Mouse (Mus musculus) midbrain, embryonic 10.5 days (tissue): ENCODE measurements around the gene Tpm4. TPM values are rescaled to one million over a fixed set of nuclear protein-coding genes. Genes with fewer than 3 reads are reported as not detected.

Experiments
- DNase-seq: peaks from one replicate; pipeline ENCODE4 v3.0.0-alpha.2; 2017; ENCODE audit warnings: low spot score
- H3K27ac ChIP-seq: fragments of 300-500 bp; sonication (generic); replicated peaks from 2 replicates; pipeline ENCODE4 v1.5.1; 2016; ENCODE audit warnings: mild to moderate bottlenecking
- H3K27me3 ChIP-seq: fragments of 300-500 bp; sonication (generic); 2 replicates; pipeline ENCODE4 v1.6.1; 2016; ENCODE audit warnings: low read depth, mild to moderate bottlenecking; ENCODE audit not compliant: poor library complexity, severe bottlenecking
- H3K36me3 ChIP-seq: fragments of 300-500 bp; sonication (generic); 2 replicates; pipeline ENCODE4 v1.6.1; 2016; ENCODE audit warnings: mild to moderate bottlenecking, moderate library complexity
- H3K4me1 ChIP-seq: fragments of 300-500 bp; sonication (generic); 2 replicates; pipeline ENCODE4 v1.6.1; 2016
- H3K4me3 ChIP-seq: fragments of 300-500 bp; sonication (generic); 2 replicates; pipeline ENCODE4 v1.5.1; 2016; ENCODE audit warnings: mild to moderate bottlenecking, moderate library complexity
- H3K9me3 ChIP-seq: fragments of 300-500 bp; sonication (generic); replicated peaks from 2 replicates; pipeline ENCODE4 v1.6.1; 2016; ENCODE audit warnings: mild to moderate bottlenecking
- WGBS: fragments of 180-500 bp; shearing (Covaris S2); methylation state at CpG from one replicate; pipeline ENCODE4 v1.1.7; 2016; 5-methylcytosine and 5-hydroxymethylcytosine counted together
- polyA plus RNA-seq: library from polyadenylated mRNA; unstranded; fragments of >200 nt; fragmentation: Nextera tagmentation; extraction: Ambion mirVana; gene quantifications from 2 replicates; pipeline ENCODE4 v1.2.1, GENCODE M21; 2016

Tpm4 gene
- polyA plus RNA-seq, 1 experiment from 2014 or later = 595 TPM

GRCm38 (mm10) chr8:72146056-72146455 is 11.3 kb downstream of the Tpm4 start:
- no peak overlapping the region for H3K27ac ChIP-seq
- no peaks in the 10 kb centered on the region for H3K9me3 ChIP-seq
- H3K4me1 ChIP-seq = no peaks in the 10 kb centered on the region
- 75% methylated on average over 1 of the region's 1 CpGs for WGBS
- H3K4me3 ChIP-seq = no peak overlapping the region
- DNase-seq = no peak
- H3K27me3 ChIP-seq = no peaks in the 10 kb centered on the region
- H3K36me3 ChIP-seq = peaks cover 97% of the 10 kb centered on the region

- H3K27ac ChIP-seq = no peak overlapping the region
- DNase-seq = no peak
- H3K9me3 ChIP-seq = no peaks in the 10 kb centered on the region
- no peak overlapping the region for H3K4me3 ChIP-seq
- H3K27me3 ChIP-seq = no peaks in the 10 kb centered on the region
- H3K4me1 ChIP-seq = no peaks in the 10 kb centered on the region
- WGBS = 91% methylated on average over 3 of the region's 3 CpGs
- peaks cover 97% of the 10 kb centered on the region for H3K36me3 ChIP-seq
Observed at GRCm38 (mm10) chr8:72146556-72146955, 11.8 kb downstream of the Tpm4 start.

- Histone ChIP-seq H3K36me3 (peaks cover 97% of the 10 kb centered on the region), H3K4me3 (no peak overlapping the region), H3K9me3 (no peaks in the 10 kb centered on the region), H3K27ac (no peak overlapping the region), H3K27me3 (no peaks in the 10 kb centered on the region), H3K4me1 (no peaks in the 10 kb centered on the region)
- no peak for DNase-seq
- WGBS = 81% methylated on average over 2 of the region's 2 CpGs
Observed at GRCm38 (mm10) chr8:72147266-72147665, 12.5 kb downstream of the Tpm4 start.

- Histone ChIP-seq H3K9me3 (no peaks in the 10 kb centered on the region), H3K4me1 (no peaks in the 10 kb centered on the region), H3K27ac (no peak overlapping the region), H3K27me3 (no peaks in the 10 kb centered on the region), H3K36me3 (peaks cover 97% of the 10 kb centered on the region), H3K4me3 (no peak overlapping the region)
- WGBS = 93% methylated on average over 1 of the region's 1 CpGs
- DNase-seq = no peak
Observed at GRCm38 (mm10) chr8:72149056-72149455, 14.3 kb downstream of the Tpm4 start.

- Histone ChIP-seq H3K9me3 (no peaks in the 10 kb centered on the region), H3K27me3 (no peaks in the 10 kb centered on the region), H3K36me3 (peaks cover 77% of the 10 kb centered on the region), H3K4me1 (no peaks in the 10 kb centered on the region), H3K4me3 (no peak overlapping the region), H3K27ac (no peak overlapping the region)
- WGBS = 89% methylated on average over 3 of the region's 3 CpGs
- no peak for DNase-seq
Observed at GRCm38 (mm10) chr8:72151418-72152078, 16.8 kb downstream of the Tpm4 start.

GRCm38 (mm10) chr8:72153382-72153781 is 18.6 kb downstream of the Tpm4 start:
- Histone ChIP-seq H3K27ac (no peak overlapping the region), H3K36me3 (peaks cover 59% of the 10 kb centered on the region), H3K4me3 (no peak overlapping the region), H3K9me3 (no peaks in the 10 kb centered on the region), H3K4me1 (no peaks in the 10 kb centered on the region), H3K27me3 (no peaks in the 10 kb centered on the region)
- no peak for DNase-seq

- 90% methylated on average over 2 of the region's 2 CpGs for WGBS
- H3K4me3 ChIP-seq = no peak overlapping the region
- peaks cover 18% of the 10 kb centered on the region for H3K36me3 ChIP-seq
- H3K4me1 ChIP-seq = peaks cover 22% of the 10 kb centered on the region
- no peaks in the 10 kb centered on the region for H3K9me3 ChIP-seq
- H3K27ac ChIP-seq = no peak overlapping the region
- H3K27me3 ChIP-seq = no peaks in the 10 kb centered on the region
- no peak for DNase-seq
Observed at GRCm38 (mm10) chr8:72158096-72158495, 23.3 kb downstream of the Tpm4 start.

GRCm38 (mm10) chr8:72158726-72159125 is 24.0 kb downstream of the Tpm4 start:
- DNase-seq = no peak
- Histone ChIP-seq H3K27ac (no peak overlapping the region), H3K36me3 (peaks cover 18% of the 10 kb centered on the region), H3K4me1 (peaks cover 22% of the 10 kb centered on the region), H3K27me3 (no peaks in the 10 kb centered on the region), H3K9me3 (no peaks in the 10 kb centered on the region), H3K4me3 (no peak overlapping the region)
- 82% methylated on average over 3 of the region's 3 CpGs for WGBS

- 0 out of 2 replicates have a peak overlapping the region, but pooled peaks have one; percentile 90 for H3K27ac ChIP-seq
- no peak for DNase-seq
- no peaks in the 10 kb centered on the region for H3K27me3 ChIP-seq
- WGBS = 74% methylated on average over 3 of the region's 3 CpGs
- H3K4me3 ChIP-seq = peak overlapping the region; percentile 88
- H3K9me3 ChIP-seq = no peaks in the 10 kb centered on the region
- H3K36me3 ChIP-seq = peaks cover 22% of the 10 kb centered on the region
- peaks cover 22% of the 10 kb centered on the region for H3K4me1 ChIP-seq
Observed at GRCm38 (mm10) chr8:72160007-72160406, 25.2 kb downstream of the Tpm4 start.

GRCm38 (mm10) chr8:72160707-72161697 is 26.2 kb downstream of the Tpm4 start, which contains the start of gene Rab8a:
Rab8a (plus strand) TSS chr8:72161200.
- Histone ChIP-seq H3K36me3 (peaks cover 29% of the 10 kb centered on the region), H3K4me1 (peaks cover 22% of the 10 kb centered on the region), H3K9me3 (no peaks in the 10 kb centered on the region), H3K27me3 (no peaks in the 10 kb centered on the region), H3K4me3 (peak within 1 kb of the TSS; percentile 88), H3K27ac (peak within 1 kb of the TSS; percentile 90)
- WGBS = under 1% methylated on average over 81 of the region's 82 CpGs
- peak; percentile 100 for DNase-seq

GRCm38 (mm10) chr8:72162821-72163220 is 28.0 kb downstream of the Tpm4 start:
- Histone ChIP-seq H3K9me3 (no peaks in the 10 kb centered on the region), H3K4me3 (peak overlapping the region; percentile 88; the same call in 1 of the 2 replicates), H3K36me3 (peaks cover 45% of the 10 kb centered on the region), H3K27ac (no peak overlapping the region), H3K27me3 (no peaks in the 10 kb centered on the region), H3K4me1 (peaks cover 22% of the 10 kb centered on the region)
- no peak for DNase-seq

- DNase-seq = no peak
- WGBS = 94% methylated on average over 3 of the region's 3 CpGs
- H3K27me3 ChIP-seq = no peaks in the 10 kb centered on the region
- H3K9me3 ChIP-seq = no peaks in the 10 kb centered on the region
- H3K36me3 ChIP-seq = peaks cover 95% of the 10 kb centered on the region
- no peak overlapping the region for H3K4me3 ChIP-seq
- no peak overlapping the region for H3K27ac ChIP-seq
- no peaks in the 10 kb centered on the region for H3K4me1 ChIP-seq
Observed at GRCm38 (mm10) chr8:72169098-72169668, 34.4 kb downstream of the Tpm4 start.
